Mouse (Mus musculus) forebrain, embryonic 10.5 days (tissue): Measurements from ENCODE around the gene Prdm15. TPM values are rescaled to one million over a fixed set of nuclear protein-coding genes. Genes with fewer than 3 reads are reported as not detected.

Experiments
- DNase-seq: peaks from one replicate; pipeline ENCODE4 v3.0.0-alpha.2; 2017; ENCODE audit warnings: low spot score; ENCODE audit errors: extremely low spot score
- H3K27ac ChIP-seq: fragments of 300-500 bp; sonication (generic); 2 replicates; pipeline ENCODE4 v1.5.1; 2016; ENCODE audit warnings: mild to moderate bottlenecking
- H3K27me3 ChIP-seq: fragments of 300-500 bp; sonication (generic); 2 replicates; pipeline ENCODE4 v1.6.1; 2016; ENCODE audit warnings: mild to moderate bottlenecking; ENCODE audit not compliant: poor library complexity, severe bottlenecking
- H3K36me3 ChIP-seq: fragments of 300-500 bp; sonication (generic); replicated peaks from 2 replicates; pipeline ENCODE4 v1.6.1; 2016; ENCODE audit warnings: mild to moderate bottlenecking, moderate library complexity
- H3K4me1 ChIP-seq: fragments of 300-500 bp; sonication (generic); 2 replicates; pipeline ENCODE4 v1.6.1; 2016
- H3K4me3 ChIP-seq: fragments of 300-500 bp; sonication (generic); 2 replicates; pipeline ENCODE4 v1.5.1; 2016; ENCODE audit warnings: mild to moderate bottlenecking, moderate library complexity
- H3K9me3 ChIP-seq: fragments of 300-500 bp; sonication (generic); 2 replicates; pipeline ENCODE4 v1.6.1; 2016; ENCODE audit warnings: mild to moderate bottlenecking, moderate library complexity
- WGBS: fragments of 180-500 bp; shearing (Covaris S2); methylation state at CpG from one replicate; pipeline ENCODE4 v1.1.7; 2016; 5-methylcytosine and 5-hydroxymethylcytosine counted together
- polyA plus RNA-seq: library from polyadenylated mRNA; unstranded; fragments of >200 nt; fragmentation: Nextera tagmentation; extraction: Ambion mirVana; gene quantifications from 2 replicates; pipeline ENCODE4 v1.2.1, GENCODE M21; 2016

Gene Prdm15
- polyA plus RNA-seq, 1 experiment from 2014 or later: 15.8 TPM

GRCm38 (mm10) chr16:97808881-97809280 is 42.8 kb downstream of the Prdm15 start:
- no peaks in the 10 kb centered on the region for H3K27me3 ChIP-seq
- 93% methylated on average over 3 of the region's 3 CpGs for WGBS
- peaks cover 99% of the 10 kb centered on the region for H3K36me3 ChIP-seq
- no peak overlapping the region for H3K27ac ChIP-seq
- no peaks in the 10 kb centered on the region for H3K9me3 ChIP-seq
- H3K4me1 ChIP-seq: no peaks in the 10 kb centered on the region
- DNase-seq: no peak
- H3K4me3 ChIP-seq: no peak overlapping the region

DNA sequence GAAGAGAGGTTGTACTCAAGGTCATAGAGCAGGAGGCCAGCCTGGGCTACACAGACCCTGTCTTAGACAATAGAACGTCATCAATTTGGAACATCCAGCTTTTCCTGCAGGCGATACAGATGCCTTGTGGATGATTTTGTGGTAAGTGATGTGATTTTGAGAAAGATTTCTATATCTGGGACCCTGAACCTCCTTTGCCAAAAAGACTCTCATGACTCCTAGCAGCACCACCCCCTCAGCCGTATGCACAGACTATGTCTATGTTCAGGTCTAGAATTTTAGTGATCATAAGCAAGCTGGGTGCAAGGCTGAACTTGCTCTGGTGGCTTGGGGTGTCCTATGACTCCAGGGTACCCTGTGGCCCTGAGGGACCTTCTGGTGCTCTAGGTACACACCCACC is 46.0 kb downstream of the Prdm15 start:
- Histone ChIP-seq H3K4me1 (no peaks in the 10 kb centered on the region), H3K27ac (no peak overlapping the region), H3K4me3 (no peak overlapping the region), H3K27me3 (no peaks in the 10 kb centered on the region), H3K36me3 (peaks cover 97% of the 10 kb centered on the region), H3K9me3 (no peaks in the 10 kb centered on the region)
- DNase-seq: no peak
- WGBS: 92% methylated on average over 3 of the region's 3 CpGs

- Histone ChIP-seq H3K4me1 (no peaks in the 10 kb centered on the region), H3K36me3 (peaks cover 97% of the 10 kb centered on the region), H3K27ac (no peak overlapping the region), H3K4me3 (no peak overlapping the region), H3K27me3 (no peaks in the 10 kb centered on the region), H3K9me3 (no peaks in the 10 kb centered on the region)
- WGBS: 79% methylated on average over 7 of the region's 7 CpGs
- DNase-seq: peak; percentile 17
These were observed 46.7 kb downstream of the Prdm15 start for GRCm38 (mm10) chr16:97804680-97805547.

DNA sequence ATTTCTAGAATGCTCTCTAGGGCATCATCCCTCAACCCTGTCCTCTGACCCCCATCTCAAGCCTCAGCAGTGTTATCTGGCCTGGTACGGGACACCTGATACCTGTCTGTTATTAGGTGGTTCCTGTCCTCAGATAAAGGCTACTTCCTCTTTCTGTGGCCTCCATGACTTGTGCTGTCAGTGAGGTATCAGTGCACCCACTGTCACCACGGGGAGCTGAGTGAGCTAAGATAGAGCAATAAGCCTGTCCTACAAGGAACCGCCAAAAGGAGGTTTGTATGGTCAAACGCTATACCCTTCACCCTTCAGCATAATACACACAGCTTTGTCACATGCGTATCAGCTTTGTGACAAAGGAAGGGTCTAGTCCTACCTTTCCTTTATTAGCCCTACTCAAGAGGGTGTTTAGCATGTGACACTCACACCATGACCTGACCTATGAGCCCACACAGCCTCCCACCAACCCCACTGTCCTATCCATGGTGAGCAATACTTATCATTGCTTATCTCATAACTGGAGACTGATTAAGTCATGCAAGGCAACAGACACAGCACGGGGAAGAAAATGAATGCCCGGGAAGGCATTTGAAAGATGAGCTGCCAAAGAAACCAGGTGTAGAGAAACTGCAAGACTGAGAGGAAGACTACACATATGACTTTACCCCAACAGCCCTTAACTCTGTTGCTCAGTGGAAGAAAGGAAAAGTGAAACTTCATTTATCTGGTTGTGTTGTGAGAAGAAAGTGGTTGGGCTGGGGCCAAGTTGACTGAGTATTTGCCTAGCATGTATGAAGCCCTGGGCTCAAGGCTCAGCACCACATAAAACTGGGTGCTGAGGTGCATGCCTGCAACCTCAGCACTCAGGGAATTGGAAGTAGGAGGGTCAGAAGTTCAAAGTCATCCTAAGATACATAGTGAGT is 53.4 kb downstream of the Prdm15 start:
- H3K9me3 ChIP-seq: no peaks in the 10 kb centered on the region
- DNase-seq: no peak
- no peak overlapping the region for H3K27ac ChIP-seq
- H3K4me3 ChIP-seq: no peak overlapping the region
- no peaks in the 10 kb centered on the region for H3K27me3 ChIP-seq
- no peaks in the 10 kb centered on the region for H3K4me1 ChIP-seq
- peaks cover 98% of the 10 kb centered on the region for H3K36me3 ChIP-seq
- 96% methylated on average over 7 of the region's 7 CpGs for WGBS

DNA sequence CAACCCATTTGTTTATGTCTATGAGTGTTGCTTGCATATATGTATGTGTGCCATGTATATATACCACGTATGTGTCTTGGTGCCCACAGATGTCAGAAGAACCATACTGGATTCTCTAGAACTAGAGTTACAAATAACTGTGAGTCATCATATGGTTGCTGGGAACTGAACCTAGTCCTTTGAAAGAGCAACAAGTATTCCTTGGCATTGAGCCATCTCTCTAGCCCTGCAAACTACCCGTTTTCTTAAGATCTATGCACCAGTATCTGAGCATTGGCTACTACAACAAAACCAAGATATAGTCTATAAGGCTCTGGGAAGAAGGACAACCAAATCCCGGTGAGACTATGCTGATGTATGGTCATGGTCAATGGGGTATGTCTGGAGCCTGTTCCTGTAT is 54.4 kb downstream of the Prdm15 start:
- no peaks in the 10 kb centered on the region for H3K27me3 ChIP-seq
- no peak for DNase-seq
- H3K9me3 ChIP-seq: no peaks in the 10 kb centered on the region
- H3K36me3 ChIP-seq: peaks cover 98% of the 10 kb centered on the region
- no peaks in the 10 kb centered on the region for H3K4me1 ChIP-seq
- 95% methylated on average over 3 of the region's 3 CpGs for WGBS
- no peak overlapping the region for H3K4me3 ChIP-seq
- H3K27ac ChIP-seq: no peak overlapping the region

DNA sequence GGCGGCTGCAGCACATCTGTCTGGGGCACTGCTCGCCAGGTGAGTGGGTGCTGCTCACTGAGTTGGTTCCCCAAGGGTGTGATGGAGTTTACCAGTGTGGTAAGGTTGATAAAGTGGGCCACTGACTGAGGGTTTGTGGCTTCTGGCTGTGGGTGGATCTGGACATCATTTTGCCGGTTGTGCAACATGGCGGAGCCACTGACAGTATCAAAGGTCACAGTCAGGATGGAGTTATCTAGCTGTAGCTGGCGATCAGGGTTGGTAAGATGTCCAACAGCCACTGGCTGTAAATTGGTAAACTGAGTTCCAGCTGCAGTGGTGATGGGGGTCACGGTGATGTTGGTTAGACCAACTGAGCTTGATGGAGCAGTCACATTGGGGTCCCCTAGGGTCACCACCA is 57.4 kb downstream of the Prdm15 start:
- WGBS: 93% methylated on average over 6 of the region's 6 CpGs
- no peaks in the 10 kb centered on the region for H3K9me3 ChIP-seq
- peaks cover 80% of the 10 kb centered on the region for H3K36me3 ChIP-seq
- no peak for DNase-seq
- H3K27me3 ChIP-seq: no peaks in the 10 kb centered on the region
- H3K27ac ChIP-seq: no peak overlapping the region
- no peaks in the 10 kb centered on the region for H3K4me1 ChIP-seq
- no peak overlapping the region for H3K4me3 ChIP-seq

GRCm38 (mm10) chr16:97783057-97783456 is 68.6 kb downstream of the Prdm15 start:
- Histone ChIP-seq H3K36me3 (no peaks in the 10 kb centered on the region), H3K4me1 (peaks cover 4% of the 10 kb centered on the region), H3K4me3 (no peak overlapping the region), H3K27me3 (no peaks in the 10 kb centered on the region), H3K9me3 (no peaks in the 10 kb centered on the region), H3K27ac (no peak overlapping the region)
- 88% methylated on average over 5 of the region's 5 CpGs for WGBS
- DNase-seq: no peak

DNA sequence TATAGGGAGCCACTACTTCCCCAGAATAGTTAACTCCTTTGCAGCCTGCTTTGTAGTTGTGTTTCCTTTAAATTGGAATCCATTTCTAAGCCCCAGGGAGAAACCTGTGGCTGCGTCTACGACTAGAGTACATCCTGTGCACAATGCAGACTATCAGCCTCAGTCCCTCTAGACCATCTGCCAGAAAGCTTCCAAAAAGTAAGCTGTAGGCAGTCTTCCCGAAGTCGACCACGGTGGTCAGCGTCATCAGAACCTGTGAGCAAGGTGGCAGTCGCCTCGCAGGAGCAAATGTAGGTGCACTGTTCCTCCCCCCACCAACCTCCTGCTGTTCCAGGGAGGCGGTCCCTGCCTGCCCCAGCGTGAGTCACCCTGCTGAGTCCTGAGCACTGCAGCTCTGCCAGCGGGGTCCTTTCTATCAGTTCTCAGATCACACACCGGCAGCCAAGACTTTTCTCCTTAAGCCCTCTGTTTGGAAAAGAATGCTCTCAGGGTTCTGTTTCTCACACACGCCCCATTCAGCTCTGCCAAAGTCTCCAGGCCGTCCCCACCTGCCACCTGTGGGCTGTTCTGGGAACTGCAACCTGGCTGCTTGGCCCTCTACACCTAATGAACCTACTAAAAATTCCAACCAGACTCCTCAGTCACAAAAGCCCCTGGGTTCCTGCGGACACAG is 73.2 kb downstream of the Prdm15 start:
- DNase-seq: peak; percentile 79
- Histone ChIP-seq H3K4me3 (peak overlapping the region; percentile 26; the same call in 1 of the 2 replicates), H3K9me3 (no peaks in the 10 kb centered on the region), H3K27ac (0 out of 2 replicates have a peak overlapping the region, but pooled peaks have one; percentile 44), H3K4me1 (peaks cover 4% of the 10 kb centered on the region), H3K36me3 (no peaks in the 10 kb centered on the region), H3K27me3 (no peaks in the 10 kb centered on the region)
- 30% methylated on average over 15 of the region's 15 CpGs for WGBS

DNA sequence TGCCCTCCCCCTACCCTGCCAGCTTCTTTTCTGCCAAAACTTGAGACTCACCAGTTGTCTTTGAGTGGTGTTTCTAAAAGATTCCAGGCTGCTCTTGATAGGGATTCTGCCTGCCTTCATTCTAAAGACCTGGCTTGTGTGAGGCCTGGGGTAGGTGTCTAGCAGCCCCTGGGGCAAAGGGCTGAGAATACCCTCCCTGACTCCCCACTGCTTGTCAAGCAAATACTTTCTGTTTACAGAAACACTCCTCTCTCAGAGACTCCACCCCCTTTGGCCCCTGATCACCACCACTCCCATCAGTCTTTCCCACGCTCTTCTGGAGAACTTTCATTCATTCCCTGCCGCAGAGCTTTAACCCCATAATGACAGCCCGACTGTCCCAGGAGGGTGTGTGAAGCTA is 85.1 kb downstream of the Prdm15 start:
- DNase-seq: no peak
- no peaks in the 10 kb centered on the region for H3K9me3 ChIP-seq
- 39% methylated on average over 3 of the region's 3 CpGs for WGBS
- H3K4me1 ChIP-seq: peaks cover 19% of the 10 kb centered on the region
- peaks cover 57% of the 10 kb centered on the region for H3K27me3 ChIP-seq
- H3K36me3 ChIP-seq: no peaks in the 10 kb centered on the region
- H3K27ac ChIP-seq: no peak overlapping the region
- no peak overlapping the region for H3K4me3 ChIP-seq

GRCm38 (mm10) chr16:97764626-97765025 is 87.0 kb downstream of the Prdm15 start:
- WGBS: 74% methylated on average over 2 of the region's 2 CpGs
- Histone ChIP-seq H3K4me1 (peaks cover 33% of the 10 kb centered on the region), H3K4me3 (no peak overlapping the region), H3K27me3 (peaks cover 74% of the 10 kb centered on the region), H3K27ac (no peak overlapping the region), H3K36me3 (no peaks in the 10 kb centered on the region), H3K9me3 (no peaks in the 10 kb centered on the region)
- no peak for DNase-seq

- Histone ChIP-seq H3K36me3 (no peaks in the 10 kb centered on the region), H3K4me3 (peak overlapping the region; percentile 56), H3K27me3 (peaks cover 76% of the 10 kb centered on the region), H3K27ac (no peak overlapping the region), H3K4me1 (peaks cover 35% of the 10 kb centered on the region), H3K9me3 (no peaks in the 10 kb centered on the region)
- no peak for DNase-seq
- 9% methylated on average over 13 of the region's 13 CpGs for WGBS
These were observed 87.7 kb downstream of the Prdm15 start for GRCm38 (mm10) chr16:97763990-97764340.

- under 1% methylated on average over 88 of the region's 88 CpGs for WGBS
- DNase-seq: peak; percentile 53
- H3K4me3 ChIP-seq: peak within 1 kb of the TSS; percentile 56
- no peak within 1 kb of the TSS; the same call in 1 of the 2 replicates for H3K27ac ChIP-seq
- no peaks in the 10 kb centered on the region for H3K9me3 ChIP-seq
- H3K27me3 ChIP-seq: peaks cover 76% of the 10 kb centered on the region
- no peaks in the 10 kb centered on the region for H3K36me3 ChIP-seq
- H3K4me1 ChIP-seq: peaks cover 35% of the 10 kb centered on the region
These were observed 88.3 kb downstream of the Prdm15 start, which contains the start of gene Ripk4 for GRCm38 (mm10) chr16:97763061-97763989. Gene Ripk4 (minus strand): TSS chr16:97763787.
